Mouse (Mus musculus): ENCODE data around the gene Vmn2r77.
A peak's percentile ranks its signal among the peaks of the same experiment; 100 is the strongest.
"Not testable (repeated sequence)": the region's sequence is repeated elsewhere in the genome, so short reads cannot be mapped to it uniquely, and the experiment has no call there.

The Vmn2r77 gene

DNA sequence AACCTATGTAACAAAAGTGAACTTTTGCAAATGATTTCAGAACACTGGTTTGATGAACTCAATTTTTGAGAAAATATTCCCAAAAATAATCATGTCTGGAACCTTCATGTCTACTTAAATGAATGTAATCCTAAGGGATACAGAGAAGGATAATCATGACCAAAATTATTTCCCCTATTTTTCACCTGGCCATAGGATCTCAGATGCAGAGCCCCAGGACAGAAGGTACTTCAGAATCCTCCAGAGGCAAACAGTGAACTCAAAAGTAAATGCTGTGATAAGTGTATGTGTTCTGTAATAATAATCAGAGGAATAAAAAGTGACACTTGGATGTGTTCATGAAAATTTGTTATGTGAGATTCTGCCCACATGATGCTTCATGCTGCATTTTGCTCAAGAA, at the start of gene Vmn2r77:
Gene Vmn2r77, plus strand, starts transcription at position 301 of the 400 bp plus-strand sequence.
- no peak for DNase-seq

DNA sequence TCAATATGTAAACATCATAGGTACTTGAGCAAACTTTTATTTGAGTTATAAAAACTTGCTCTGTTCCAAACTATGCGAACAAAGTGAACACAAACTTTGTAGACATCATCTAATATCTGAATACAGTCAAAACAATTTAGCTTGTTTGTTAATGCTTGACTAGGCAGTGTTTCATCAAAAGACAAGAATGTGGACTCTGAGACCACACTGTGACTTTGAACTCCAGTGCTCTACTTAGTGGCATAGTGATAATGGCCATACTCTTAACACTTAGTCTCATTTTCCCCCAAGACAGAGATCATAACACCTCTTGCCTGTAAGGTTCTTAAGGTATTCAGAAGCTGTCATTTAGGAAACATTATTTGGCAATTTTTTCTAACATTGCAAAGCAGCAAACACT, 34.1 kb upstream of the Vmn2r77 start:
- DNase-seq = no peak

DNA sequence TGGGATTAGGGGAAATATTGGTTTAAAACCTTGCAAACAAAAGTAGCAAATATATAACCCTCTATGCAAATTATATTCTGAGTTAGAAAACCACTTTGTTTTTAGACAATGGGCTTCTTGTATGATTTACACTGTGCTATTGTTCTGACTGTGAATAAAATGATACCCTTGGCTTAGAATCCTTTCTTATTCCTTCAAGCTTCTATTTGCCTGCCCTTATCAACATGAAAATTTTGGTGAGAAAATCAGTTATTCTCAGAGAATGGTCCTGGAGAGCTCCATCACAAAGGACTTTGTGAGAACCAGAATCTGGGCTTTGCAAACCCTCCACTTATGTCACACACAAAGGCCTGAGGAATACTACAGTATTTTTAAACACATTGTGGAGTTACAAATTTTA, 30.2 kb upstream of the Vmn2r77 start:
- no peak for DNase-seq

DNA sequence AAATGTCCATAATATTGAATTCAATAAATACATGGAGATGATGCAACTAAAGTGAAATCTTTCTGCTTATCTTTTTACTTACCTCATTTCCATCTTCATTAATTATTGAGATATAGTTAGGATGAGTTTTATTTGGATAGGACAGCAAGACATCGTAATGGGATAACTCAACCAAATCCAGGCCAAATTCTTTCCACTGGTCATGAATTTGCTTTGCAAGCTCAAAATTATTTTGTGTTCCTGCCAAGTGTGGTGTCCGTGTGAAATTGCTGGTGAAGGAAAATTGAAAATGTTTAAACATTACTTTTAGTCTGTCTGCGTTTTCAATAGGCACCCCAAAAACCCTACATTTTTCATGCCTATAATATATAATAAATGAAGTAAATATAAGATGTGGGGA, 23.2 kb upstream of the Vmn2r77 start:
- DNase-seq = no peak

DNA sequence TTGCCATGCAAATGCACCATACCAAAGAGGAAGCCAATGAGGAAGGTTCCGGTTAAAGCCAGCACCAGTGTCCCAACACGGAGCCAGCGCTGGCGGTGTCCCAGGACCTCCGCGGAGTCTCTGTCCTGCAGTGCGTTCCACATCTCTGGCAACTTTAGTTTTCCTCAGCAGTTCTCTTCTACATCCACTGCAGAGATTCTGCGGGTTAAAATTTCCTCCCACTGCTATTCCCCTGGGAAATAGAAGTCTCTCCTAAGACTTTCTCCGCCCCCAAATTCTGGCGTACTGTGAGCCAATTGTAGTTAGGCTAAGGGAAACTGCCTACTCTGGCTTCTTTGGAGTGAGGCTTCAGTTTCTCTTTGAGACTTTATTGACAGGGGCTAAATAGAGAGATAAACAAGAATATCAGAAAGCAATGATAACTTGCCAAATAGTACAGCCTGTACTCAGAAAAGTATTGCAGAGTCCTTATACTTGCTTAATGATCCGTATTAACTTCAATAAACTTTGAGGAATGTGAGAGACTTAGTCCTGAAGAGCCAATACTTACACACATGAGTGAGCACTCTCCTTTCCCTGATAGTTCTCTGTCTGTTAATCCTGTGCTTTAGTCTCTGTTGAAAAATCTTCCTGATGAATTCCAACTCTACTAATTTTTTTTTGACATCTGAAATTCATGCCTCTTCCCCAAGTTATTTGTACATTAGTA, 19.1 kb upstream of the Vmn2r77 start, which contains the start of gene Folh1:
Gene Folh1, minus strand, starts transcription at position 327 of the 709 bp plus-strand sequence.
- peak; percentile 61 for DNase-seq

DNA sequence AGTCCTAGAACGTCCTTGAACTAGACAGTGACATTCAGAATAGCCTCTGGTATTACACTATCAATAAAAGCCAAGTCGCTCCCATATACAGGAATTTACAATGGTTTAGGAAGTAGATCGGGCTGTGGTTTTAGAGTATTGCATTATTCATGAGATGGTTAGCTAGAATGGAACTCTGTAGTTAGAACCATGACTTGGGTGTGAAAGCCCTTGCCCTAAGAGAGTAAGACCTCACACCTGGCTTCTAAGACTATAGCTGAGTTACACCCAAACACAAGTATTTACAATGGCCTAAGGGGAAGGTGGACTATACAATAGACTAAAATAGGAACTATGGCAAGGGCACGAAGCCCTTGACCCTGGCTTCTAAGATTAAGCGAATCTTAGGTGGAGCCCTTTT, 20.4 kb downstream of the Vmn2r77 start:
- DNase-seq = not testable (repeated sequence)

DNA sequence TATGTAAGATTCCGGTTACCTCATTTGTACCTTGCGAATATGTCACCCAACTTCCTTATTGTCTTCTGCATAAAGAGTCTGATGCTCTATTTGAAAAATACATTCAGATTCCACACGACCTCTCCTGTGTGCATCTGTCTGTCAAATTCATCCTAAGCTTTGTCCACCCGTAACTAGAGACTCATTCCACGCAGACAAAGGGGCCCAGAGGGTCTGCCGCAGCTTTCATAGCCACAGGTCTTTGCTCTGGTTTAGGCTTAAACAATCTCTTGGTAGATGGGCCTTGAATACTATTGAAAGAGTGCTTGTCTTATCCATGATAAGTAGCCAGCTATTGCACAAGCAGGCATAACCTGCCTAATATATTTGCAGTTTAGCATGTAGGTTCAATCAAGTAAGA, 20.9 kb downstream of the Vmn2r77 start:
- not testable (repeated sequence) for DNase-seq

DNA sequence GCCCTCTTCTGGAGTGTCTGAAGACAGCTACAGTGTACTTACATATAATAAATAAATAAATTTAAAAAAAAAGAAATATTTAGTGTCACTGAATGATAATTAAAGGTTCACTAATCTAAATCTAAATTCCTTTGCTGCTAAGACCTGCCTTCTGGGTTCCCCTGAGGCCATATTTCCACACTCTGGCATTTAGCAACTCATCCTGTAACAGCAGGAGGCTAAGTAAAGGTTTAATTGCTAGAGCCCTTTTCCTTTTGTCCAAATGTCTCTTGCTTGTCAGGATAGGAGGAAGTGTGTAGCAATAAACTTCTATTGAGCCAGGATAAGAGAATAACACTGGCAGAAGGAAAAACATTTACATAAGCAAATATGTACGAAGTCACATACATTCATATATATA, 21.6 kb downstream of the Vmn2r77 start:
- DNase-seq = no peak

Data from embryo, embryonic 11 days (tissue).